Mouse (Mus musculus) hindbrain, embryonic 13.5 days (tissue): ENCODE measurements around the gene Lgr6. TPM values are rescaled to one million over a fixed set of nuclear protein-coding genes. Genes with fewer than 3 reads are reported as not detected.
"Not testable (repeated sequence)": the region's sequence is repeated elsewhere in the genome, so short reads cannot be mapped to it uniquely, and the experiment has no call there.

Experiments
- ATAC-seq: fragments of 200-750 bp; cut with Nextera tagmentation; 2 replicates; pipeline ENCODE4 v1.8.0; 2017; ENCODE audit warnings: moderate TSS enrichment; ENCODE audit not compliant: low FRiP score
- H3K27ac ChIP-seq: fragments of 300-500 bp; sonication (generic); 2 replicates; pipeline ENCODE4 v1.5.1; 2015; ENCODE audit warnings: inconsistent platforms, mild to moderate bottlenecking, moderate library complexity
- H3K27me3 ChIP-seq: fragments of 300-500 bp; sonication (generic); 2 replicates; pipeline ENCODE4 v1.6.1; 2015; ENCODE audit warnings: mild to moderate bottlenecking, inconsistent platforms
- H3K36me3 ChIP-seq: fragments of 300-500 bp; sonication (generic); 2 replicates; pipeline ENCODE4 v1.6.1; 2015; ENCODE audit warnings: mild to moderate bottlenecking, inconsistent platforms
- H3K4me1 ChIP-seq: fragments of 300-500 bp; sonication (generic); replicated peaks from 2 replicates; pipeline ENCODE4 v1.6.1; 2015; ENCODE audit warnings: inconsistent platforms
- H3K4me2 ChIP-seq: fragments of 300-500 bp; sonication (generic); 2 replicates; pipeline ENCODE4 v1.6.1; 2015; ENCODE audit warnings: inconsistent platforms, mild to moderate bottlenecking, moderate library complexity
- H3K4me3 ChIP-seq: fragments of 300-500 bp; sonication (generic); 2 replicates; pipeline ENCODE4 v1.5.1; 2015; ENCODE audit warnings: mild to moderate bottlenecking, inconsistent platforms
- H3K9ac ChIP-seq: fragments of 300-500 bp; sonication (generic); 2 replicates; pipeline ENCODE4 v1.6.1; 2015; ENCODE audit warnings: mild to moderate bottlenecking, inconsistent platforms
- H3K9me3 ChIP-seq: fragments of 300-500 bp; sonication (generic); 2 replicates; pipeline ENCODE4 v1.6.1; 2016; ENCODE audit warnings: inconsistent platforms
- WGBS: fragments of 180-500 bp; shearing (Covaris S2); methylation state at CpG from one replicate; pipeline ENCODE4 v1.1.7; 2015; 5-methylcytosine and 5-hydroxymethylcytosine counted together
- polyA plus RNA-seq: library from polyadenylated mRNA; unstranded; fragments of >200 nt; fragmentation: Nextera tagmentation; extraction: Ambion mirVana; gene quantifications from 2 replicates; pipeline ENCODE4 v1.2.1, GENCODE M21; 2015

Lgr6 gene
- polyA plus RNA-seq, 1 experiment from 2014 or later: 0.92 TPM

DNA sequence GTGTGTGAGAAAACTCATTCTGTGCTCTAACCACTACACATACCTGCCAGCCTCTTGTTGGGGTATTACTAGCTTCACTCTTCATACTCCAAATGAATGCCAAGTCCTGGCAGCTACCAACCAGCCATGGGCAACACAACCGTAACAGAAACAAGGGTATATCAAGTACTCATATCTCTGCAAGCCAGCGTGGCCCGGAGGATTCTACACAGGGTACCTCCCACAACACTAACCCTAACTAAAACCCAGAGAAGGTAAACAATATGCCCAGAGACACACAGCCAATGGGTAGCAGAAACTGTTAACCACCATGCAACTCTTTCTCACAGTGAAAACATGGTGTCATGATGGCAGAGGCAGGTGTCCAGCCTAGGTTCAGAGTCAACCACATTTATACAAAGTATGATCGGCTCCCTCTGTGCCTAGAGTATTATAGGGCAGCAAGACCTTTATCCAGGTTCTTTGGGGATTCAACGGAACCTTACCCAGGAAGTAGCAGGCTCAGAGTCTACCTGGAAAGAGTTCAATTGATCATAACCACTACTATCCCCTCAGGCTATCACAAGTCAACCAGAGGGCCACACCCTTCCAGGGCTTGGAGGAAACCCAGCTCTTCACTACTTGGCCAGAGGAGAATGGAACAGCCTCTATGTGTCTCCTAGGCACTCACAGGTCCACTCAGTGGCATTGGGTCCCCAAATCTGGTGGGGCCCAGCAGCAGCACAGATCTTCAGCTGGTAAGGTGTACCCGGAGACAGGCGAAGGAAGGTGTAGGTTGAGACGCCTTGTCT, 19.7 kb upstream of the Lgr6 start:
- no peak for ATAC-seq
- Histone ChIP-seq H3K4me3 (no peak overlapping the region), H3K27ac (no peak overlapping the region), H3K9ac (no peak overlapping the region), H3K9me3 (no peaks in the 10 kb centered on the region), H3K4me1 (peaks cover 12% of the 10 kb centered on the region), H3K27me3 (peaks cover 10% of the 10 kb centered on the region), H3K36me3 (no peaks in the 10 kb centered on the region), H3K4me2 (no peak overlapping the region)
- 95% methylated on average over 8 of the region's 8 CpGs for WGBS

DNA sequence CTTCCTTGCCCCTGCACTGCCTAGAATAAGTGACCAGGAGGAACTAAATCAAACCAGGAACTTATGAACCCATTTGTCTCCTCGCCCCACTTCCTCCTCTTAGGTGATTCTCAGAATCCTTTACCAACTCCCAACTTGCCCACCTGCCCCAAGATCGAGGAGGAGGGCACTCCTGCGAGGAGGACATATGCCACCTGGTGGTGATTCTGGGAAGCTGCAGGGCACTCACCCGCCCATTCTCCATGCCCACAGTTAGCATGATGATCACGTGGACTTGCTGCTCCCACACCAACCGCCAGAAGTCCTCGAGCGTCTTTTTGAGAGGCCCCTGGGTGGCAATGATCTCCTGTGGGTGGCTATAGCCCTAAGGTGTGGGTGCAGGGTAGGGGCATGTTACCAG, 7.6 kb upstream of the Lgr6 start:
- H3K4me2 ChIP-seq: no peak overlapping the region
- H3K36me3 ChIP-seq: no peaks in the 10 kb centered on the region
- H3K4me3 ChIP-seq: no peak overlapping the region
- H3K27ac ChIP-seq: no peak overlapping the region
- WGBS: 10% methylated on average over 8 of the region's 8 CpGs
- no peaks in the 10 kb centered on the region for H3K9me3 ChIP-seq
- no peak overlapping the region for H3K9ac ChIP-seq
- H3K4me1 ChIP-seq: no peaks in the 10 kb centered on the region; the same call in 1 of the 2 replicates
- ATAC-seq: peak; percentile 27; the same call in 1 of the 2 replicates
- peaks cover 16% of the 10 kb centered on the region for H3K27me3 ChIP-seq

DNA sequence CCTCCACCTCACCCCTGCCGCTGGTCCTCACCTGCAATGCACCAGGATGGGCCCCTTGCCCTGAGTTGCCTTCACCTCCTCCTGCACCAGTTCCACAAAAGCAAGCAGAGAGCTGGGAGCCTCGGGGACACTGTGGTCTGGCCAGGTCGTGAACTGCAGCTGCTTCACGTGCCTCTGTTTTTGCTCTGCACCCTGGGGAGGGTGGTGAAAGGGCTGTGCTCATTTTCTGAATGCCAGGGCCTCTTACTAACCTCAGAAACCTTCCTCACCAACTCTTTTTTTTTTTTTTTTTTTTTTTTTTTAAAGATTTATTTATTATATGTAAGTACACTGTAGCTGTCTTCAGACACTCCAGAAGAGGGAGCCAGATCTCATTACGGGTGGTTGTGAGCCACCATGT, 6.2 kb upstream of the Lgr6 start:
- H3K4me3 ChIP-seq, H3K9ac ChIP-seq, ATAC-seq, H3K4me2 ChIP-seq, H3K9me3 ChIP-seq, H3K4me1 ChIP-seq, H3K36me3 ChIP-seq, H3K27ac ChIP-seq: not testable (repeated sequence)
- peaks cover 30% of the 10 kb centered on the region for H3K27me3 ChIP-seq
- 56% methylated on average over 4 of the region's 5 CpGs for WGBS

DNA sequence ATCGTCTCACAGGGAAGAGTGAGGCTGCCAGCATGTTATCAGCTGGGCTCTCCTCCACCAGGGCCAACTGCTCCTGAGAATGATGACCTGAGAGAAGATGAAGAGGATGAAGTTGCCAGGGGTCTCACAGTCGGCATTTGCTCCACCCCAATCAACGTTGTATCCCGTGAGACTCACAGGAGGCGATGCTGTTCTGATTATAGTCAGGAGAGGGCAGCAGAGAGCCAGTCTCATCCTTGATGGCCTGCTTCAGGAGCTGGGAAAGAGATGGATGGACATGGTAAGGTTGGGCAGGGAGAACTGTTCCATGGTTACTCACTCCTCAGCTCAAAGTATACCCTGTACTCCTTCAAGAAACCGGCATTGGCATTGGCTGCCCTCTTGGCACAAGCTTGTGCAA, 5.0 kb upstream of the Lgr6 start:
- Histone ChIP-seq H3K27me3 (peaks cover 42% of the 10 kb centered on the region), H3K9me3 (no peaks in the 10 kb centered on the region), H3K27ac (no peak overlapping the region), H3K36me3 (no peaks in the 10 kb centered on the region), H3K4me1 (peaks cover 8% of the 10 kb centered on the region), H3K9ac (no peak overlapping the region), H3K4me3 (no peak overlapping the region), H3K4me2 (no peak overlapping the region)
- no peak for ATAC-seq
- 21% methylated on average over 6 of the region's 6 CpGs for WGBS

DNA sequence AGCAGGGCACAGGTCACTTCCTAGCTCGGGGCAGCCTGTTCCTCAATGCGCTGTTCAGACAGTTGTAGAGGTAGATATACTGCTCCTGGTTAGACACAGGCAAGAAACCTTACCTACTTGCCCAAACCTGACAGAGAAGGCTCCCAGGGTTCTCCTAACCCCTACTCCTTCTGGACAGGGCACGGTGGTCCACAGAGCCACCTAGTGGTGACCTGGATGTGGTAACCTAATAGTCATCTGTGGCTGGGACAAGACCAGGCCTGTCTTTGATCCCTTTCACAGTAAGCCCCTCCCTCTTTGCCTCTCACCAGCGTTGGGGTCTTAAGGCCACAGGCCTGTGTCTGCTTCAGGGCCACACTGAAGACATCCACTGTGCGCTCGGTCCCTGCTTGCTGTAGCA, 3.5 kb upstream of the Lgr6 start:
- ATAC-seq: no peak
- no peaks in the 10 kb centered on the region for H3K9me3 ChIP-seq
- no peak overlapping the region for H3K4me2 ChIP-seq
- 39% methylated on average over 6 of the region's 6 CpGs for WGBS
- peaks cover 12% of the 10 kb centered on the region for H3K4me1 ChIP-seq
- no peaks in the 10 kb centered on the region for H3K36me3 ChIP-seq
- H3K27ac ChIP-seq: no peak overlapping the region
- no peak overlapping the region for H3K9ac ChIP-seq
- H3K27me3 ChIP-seq: peaks cover 54% of the 10 kb centered on the region
- H3K4me3 ChIP-seq: no peak overlapping the region

DNA sequence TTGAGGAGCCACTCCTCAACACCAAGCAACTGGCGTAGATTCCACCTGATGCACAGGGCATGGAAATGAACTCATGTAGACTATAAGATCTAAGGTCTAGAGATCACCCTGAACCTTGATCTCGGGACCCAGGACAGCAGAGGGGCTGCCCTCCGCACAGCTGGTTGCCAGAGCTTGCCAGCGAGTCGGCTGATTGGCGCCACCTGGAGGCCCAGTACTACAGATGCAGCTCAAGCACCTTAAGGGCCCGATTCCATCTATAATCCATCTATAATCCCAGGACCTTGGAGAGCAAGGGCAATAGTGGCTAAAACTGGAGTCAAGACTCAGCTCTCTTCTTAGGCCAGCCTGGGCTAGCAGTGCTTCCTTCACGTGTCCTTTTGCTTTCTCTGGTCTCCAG, 875 bp upstream of the Lgr6 start:
- Histone ChIP-seq H3K9ac (no peak overlapping the region), H3K9me3 (no peaks in the 10 kb centered on the region), H3K4me3 (0 out of 2 replicates have a peak overlapping the region, but pooled peaks have one; percentile 41), H3K4me1 (peaks cover 12% of the 10 kb centered on the region), H3K4me2 (no peak overlapping the region), H3K27me3 (peaks cover 74% of the 10 kb centered on the region), H3K27ac (no peak overlapping the region), H3K36me3 (no peaks in the 10 kb centered on the region)
- no peak for ATAC-seq
- WGBS: 2% methylated on average over 8 of the region's 8 CpGs

DNA sequence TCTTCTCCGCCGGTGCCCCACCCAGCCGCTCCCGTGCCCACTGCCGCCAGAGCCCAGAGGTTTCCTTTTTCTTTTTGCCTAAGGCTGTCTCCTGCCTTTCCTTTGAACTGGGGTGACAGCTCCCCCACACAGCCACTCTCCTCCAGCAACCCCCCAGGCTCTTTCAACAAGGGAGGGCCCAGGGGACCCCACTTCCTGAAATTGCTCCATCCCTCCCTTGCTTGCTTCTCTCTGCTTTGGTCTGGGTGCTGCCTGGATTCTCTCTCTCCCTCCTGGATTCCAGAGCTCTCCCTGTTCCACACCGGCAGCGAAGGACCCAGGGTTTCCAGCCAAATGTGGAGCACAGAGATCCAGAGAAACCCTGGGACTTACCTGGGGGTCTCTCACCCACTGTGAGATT, 4.7 kb downstream of the Lgr6 start:
- H3K27me3 ChIP-seq: peaks cover 68% of the 10 kb centered on the region

DNA sequence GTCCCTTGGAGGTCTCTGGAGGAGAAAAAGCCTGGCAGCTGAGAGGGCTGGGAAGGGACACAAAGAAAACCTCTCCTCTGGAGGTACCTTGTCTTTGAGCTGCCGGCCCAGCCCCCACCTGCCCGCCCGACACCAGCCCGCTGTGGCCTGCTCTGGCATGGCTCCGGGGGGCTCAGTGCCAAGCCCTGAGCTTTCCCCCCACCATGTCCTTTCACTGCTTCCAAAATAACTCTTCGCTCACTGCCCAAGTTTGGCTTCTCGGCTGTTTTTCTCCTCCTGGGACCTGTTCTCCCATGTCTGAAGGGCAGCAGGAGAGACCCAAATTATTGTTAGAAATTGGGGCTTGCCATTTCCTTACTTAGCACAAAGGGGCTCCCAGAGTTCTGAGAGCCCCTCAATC, 6.6 kb downstream of the Lgr6 start:
- no peak overlapping the region for H3K27ac ChIP-seq
- no peak for ATAC-seq
- peaks cover 50% of the 10 kb centered on the region for H3K27me3 ChIP-seq
- no peaks in the 10 kb centered on the region for H3K36me3 ChIP-seq
- WGBS: 75% methylated on average over 7 of the region's 7 CpGs
- no peak overlapping the region for H3K4me2 ChIP-seq
- 0 out of 2 replicates have a peak, but pooled peaks cover 5% of the 10 kb centered on the region for H3K4me1 ChIP-seq
- H3K4me3 ChIP-seq: no peak overlapping the region
- H3K9me3 ChIP-seq: no peaks in the 10 kb centered on the region
- H3K9ac ChIP-seq: no peak overlapping the region

More for the DNA sequence above, 4.7 kb downstream of the Lgr6 start:
- Histone ChIP-seq H3K27ac (no peak overlapping the region), H3K9me3 (no peaks in the 10 kb centered on the region), H3K4me1 (peaks cover 11% of the 10 kb centered on the region), H3K4me2 (no peak overlapping the region), H3K4me3 (no peak overlapping the region), H3K36me3 (no peaks in the 10 kb centered on the region), H3K9ac (no peak overlapping the region)
- ATAC-seq: no peak
- WGBS: 61% methylated on average over 7 of the region's 7 CpGs

DNA sequence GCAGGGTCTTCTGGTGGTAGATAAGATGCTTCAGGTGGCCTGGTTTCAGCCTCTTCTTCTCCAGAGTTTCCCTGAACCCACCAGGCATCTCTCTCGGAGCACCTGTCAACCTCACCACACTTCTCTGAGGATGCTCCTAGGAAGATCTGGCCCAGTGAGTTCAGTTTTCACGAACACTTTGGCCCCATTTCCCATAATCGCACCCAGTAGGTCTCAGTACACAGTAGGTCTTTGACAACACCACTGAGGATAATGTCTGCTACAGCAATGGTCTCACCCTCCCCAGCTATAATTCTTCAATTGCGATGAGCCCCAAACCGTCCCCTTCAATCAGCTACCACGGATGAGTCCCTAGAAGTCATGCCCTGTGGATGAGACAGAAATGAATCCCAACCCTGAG, 7.6 kb downstream of the Lgr6 start:
- no peak for ATAC-seq
- H3K9me3 ChIP-seq: no peaks in the 10 kb centered on the region
- no peak overlapping the region for H3K9ac ChIP-seq
- no peaks in the 10 kb centered on the region for H3K36me3 ChIP-seq
- H3K4me2 ChIP-seq: no peak overlapping the region
- no peak overlapping the region for H3K27ac ChIP-seq
- whole genome bisulfite sequencing: 92% methylated on average over 6 of the region's 6 CpGs
- no peak overlapping the region for H3K4me3 ChIP-seq
- peaks cover 40% of the 10 kb centered on the region for H3K27me3 ChIP-seq
- 0 out of 2 replicates have a peak, but pooled peaks cover 5% of the 10 kb centered on the region for H3K4me1 ChIP-seq

DNA sequence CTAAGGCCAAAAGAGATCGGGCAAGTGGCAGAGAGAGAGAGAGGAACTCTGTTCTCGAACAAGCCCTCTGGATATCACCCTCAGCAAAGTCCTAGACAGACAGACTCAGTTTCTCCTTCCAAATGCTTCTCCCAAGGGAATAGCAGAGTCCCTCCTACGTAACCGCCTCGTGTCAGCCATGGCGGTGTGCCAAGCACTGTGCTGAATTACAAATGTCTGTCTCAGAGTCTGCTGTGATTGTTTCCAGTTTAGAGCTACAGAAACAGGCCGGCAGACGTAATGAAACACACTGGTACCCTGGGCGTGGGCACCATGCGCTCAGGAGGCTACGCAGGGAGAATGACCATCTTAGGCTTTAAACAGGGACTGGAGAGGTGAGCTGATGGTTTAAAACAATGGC, 8.8 kb downstream of the Lgr6 start:
- Histone ChIP-seq H3K27me3 (peaks cover 29% of the 10 kb centered on the region), H3K4me3 (no peak overlapping the region), H3K9ac (no peak overlapping the region), H3K27ac (no peak overlapping the region), H3K4me1 (0 out of 2 replicates have a peak, but pooled peaks cover 5% of the 10 kb centered on the region), H3K4me2 (no peak overlapping the region), H3K9me3 (no peaks in the 10 kb centered on the region), H3K36me3 (no peaks in the 10 kb centered on the region)
- 78% methylated on average over 11 of the region's 11 CpGs for WGBS
- no peak for ATAC-seq

DNA sequence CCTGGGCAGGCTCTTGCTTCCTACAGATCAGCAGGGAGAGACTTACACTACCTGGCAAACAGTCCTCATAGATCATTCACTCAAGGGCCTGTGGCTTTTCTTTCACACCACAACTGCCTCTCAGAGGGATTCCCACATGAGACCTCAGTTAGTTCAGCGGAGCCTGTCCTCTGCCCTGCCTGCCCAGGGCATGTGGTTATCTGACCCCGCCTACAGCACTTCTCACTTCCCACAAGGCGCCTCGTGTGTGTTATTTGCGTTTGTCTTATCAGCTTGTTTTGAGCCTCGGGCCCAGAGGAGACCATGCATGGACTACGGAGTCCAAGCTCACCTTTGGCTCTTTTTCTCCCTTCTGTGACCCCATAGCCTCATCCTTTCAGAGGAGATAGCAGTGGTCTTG, 9.9 kb downstream of the Lgr6 start:
- 61% methylated on average over 7 of the region's 7 CpGs for WGBS
- peaks cover 17% of the 10 kb centered on the region for H3K27me3 ChIP-seq
- no peak overlapping the region for H3K4me3 ChIP-seq
- H3K36me3 ChIP-seq: no peaks in the 10 kb centered on the region
- no peak overlapping the region for H3K4me2 ChIP-seq
- H3K27ac ChIP-seq: no peak overlapping the region
- H3K9ac ChIP-seq: no peak overlapping the region
- no peaks in the 10 kb centered on the region for H3K9me3 ChIP-seq
- ATAC-seq: no peak
- 0 out of 2 replicates have a peak, but pooled peaks cover 2% of the 10 kb centered on the region for H3K4me1 ChIP-seq

DNA sequence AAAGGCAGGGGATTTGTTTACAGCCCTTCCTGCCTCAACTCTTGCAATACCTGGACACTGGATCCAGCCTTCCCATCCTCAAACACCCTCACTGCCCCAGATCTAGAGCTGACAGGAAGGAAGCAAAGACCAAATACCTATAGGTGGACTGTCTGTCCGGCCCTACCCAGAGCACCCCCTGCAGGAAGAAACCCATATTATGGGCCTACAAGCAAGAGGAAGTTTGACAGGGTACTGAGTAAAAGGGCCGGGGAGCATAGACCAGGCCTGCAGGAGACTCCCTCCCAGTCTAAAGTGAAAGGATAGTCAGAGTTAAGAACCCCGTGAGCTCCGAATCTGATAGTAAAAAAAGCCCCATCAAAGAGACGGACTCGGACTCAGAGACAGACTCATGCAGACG, 10.4 kb downstream of the Lgr6 start:
- 0 out of 2 replicates have a peak, but pooled peaks cover 2% of the 10 kb centered on the region for H3K4me1 ChIP-seq
- H3K9me3 ChIP-seq: no peaks in the 10 kb centered on the region
- no peaks in the 10 kb centered on the region for H3K36me3 ChIP-seq
- 74% methylated on average over 7 of the region's 7 CpGs for WGBS
- H3K27ac ChIP-seq: no peak overlapping the region
- H3K27me3 ChIP-seq: peaks cover 19% of the 10 kb centered on the region
- no peak overlapping the region for H3K4me2 ChIP-seq
- H3K4me3 ChIP-seq: no peak overlapping the region
- no peak for ATAC-seq
- no peak overlapping the region for H3K9ac ChIP-seq

DNA sequence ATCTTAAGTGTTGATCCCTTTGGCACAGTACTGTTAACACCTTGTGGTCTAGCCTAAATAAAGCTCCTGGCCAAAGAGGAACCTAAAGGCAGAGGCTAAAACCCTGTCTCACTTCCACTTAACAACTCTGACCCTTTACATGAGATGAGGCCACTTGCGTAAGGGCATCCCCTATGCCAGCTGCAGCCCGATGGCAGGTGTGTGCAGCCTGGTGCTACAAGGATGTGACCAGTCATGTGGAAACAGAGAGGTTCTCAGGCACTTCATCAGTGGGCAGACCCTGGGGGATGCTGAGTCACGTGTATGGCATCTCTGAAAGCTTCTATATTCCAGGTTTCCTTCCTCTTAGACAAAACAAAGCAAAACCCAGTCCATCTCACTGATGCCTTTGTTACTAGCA, 14.2 kb downstream of the Lgr6 start:
- WGBS: 76% methylated on average over 3 of the region's 3 CpGs
- Histone ChIP-seq H3K4me1 (0 out of 2 replicates have a peak, but pooled peaks cover 2% of the 10 kb centered on the region), H3K9ac (no peak overlapping the region), H3K27me3 (peaks cover 22% of the 10 kb centered on the region), H3K4me3 (no peak overlapping the region), H3K4me2 (no peak overlapping the region), H3K9me3 (no peaks in the 10 kb centered on the region), H3K27ac (no peak overlapping the region), H3K36me3 (no peaks in the 10 kb centered on the region)
- ATAC-seq: no peak
